Mouse (Mus musculus) heart, embryonic 11.5 days (tissue): ENCODE data around the gene Snx3. TPM values are rescaled to one million over a fixed set of nuclear protein-coding genes. Genes with fewer than 3 reads are reported as not detected.

ENCODE experiments used
- ATAC-seq: fragments of 200-750 bp; cut with Nextera tagmentation; replicated peaks from 2 replicates; pipeline ENCODE4 v1.8.0; 2017; ENCODE audit warnings: moderate library complexity; ENCODE audit not compliant: insufficient number of reproducible peaks, low FRiP score, low TSS enrichment
- H3K27ac ChIP-seq: fragments of 300-500 bp; sonication (generic); 2 replicates; pipeline ENCODE4 v1.5.1; 2014; ENCODE audit warnings: mild to moderate bottlenecking, low read depth, low read length
- H3K27me3 ChIP-seq: fragments of 300-500 bp; sonication (generic); 2 replicates; pipeline ENCODE4 v1.6.1; 2014; ENCODE audit warnings: mild to moderate bottlenecking, low read length, mixed read lengths; ENCODE audit not compliant: control insufficient read depth, insufficient read depth
- H3K36me3 ChIP-seq: fragments of 300-500 bp; sonication (generic); 2 replicates; pipeline ENCODE4 v1.6.1; 2014; ENCODE audit warnings: mild to moderate bottlenecking, low read length, moderate library complexity, mixed read lengths; ENCODE audit not compliant: control insufficient read depth, insufficient read depth
- H3K4me1 ChIP-seq: fragments of 300-500 bp; sonication (generic); 2 replicates; pipeline ENCODE4 v1.6.1; 2014; ENCODE audit warnings: low read length; ENCODE audit not compliant: control insufficient read depth, insufficient read depth
- H3K4me2 ChIP-seq: fragments of 300-500 bp; sonication (generic); 2 replicates; pipeline ENCODE4 v1.6.1; 2014; ENCODE audit warnings: mild to moderate bottlenecking, moderate library complexity
- H3K4me3 ChIP-seq: fragments of 300-500 bp; sonication (generic); 2 replicates; pipeline ENCODE4 v1.5.1; 2014; ENCODE audit warnings: low read depth, low read length
- H3K9ac ChIP-seq: fragments of 300-500 bp; sonication (generic); 2 replicates; pipeline ENCODE4 v1.6.1; 2014; ENCODE audit warnings: mild to moderate bottlenecking, low read depth, low read length, moderate library complexity
- H3K9me3 ChIP-seq: fragments of 300-500 bp; sonication (generic); replicated peaks from 2 replicates; pipeline ENCODE4 v1.6.1; 2016; ENCODE audit warnings: low read length; ENCODE audit not compliant: control insufficient read depth
- WGBS: fragments of 180-500 bp; shearing (Covaris S2); extraction: QIAGEN DNeasy Blood & Tissue Kit; methylation state at CpG from one replicate; pipeline ENCODE4 v1.1.7; 2014; ENCODE audit not compliant: insufficient replicate concordance; 5-methylcytosine and 5-hydroxymethylcytosine counted together
- polyA plus RNA-seq: library from polyadenylated mRNA; unstranded; fragments of >200 nt; fragmentation: Nextera tagmentation; extraction: Ambion mirVana; gene quantifications from 2 replicates; pipeline ENCODE4 v1.2.1, GENCODE M21; 2014

Snx3 gene
- polyA plus RNA-seq, 1 experiment from 2014 or later: 377 TPM

DNA sequence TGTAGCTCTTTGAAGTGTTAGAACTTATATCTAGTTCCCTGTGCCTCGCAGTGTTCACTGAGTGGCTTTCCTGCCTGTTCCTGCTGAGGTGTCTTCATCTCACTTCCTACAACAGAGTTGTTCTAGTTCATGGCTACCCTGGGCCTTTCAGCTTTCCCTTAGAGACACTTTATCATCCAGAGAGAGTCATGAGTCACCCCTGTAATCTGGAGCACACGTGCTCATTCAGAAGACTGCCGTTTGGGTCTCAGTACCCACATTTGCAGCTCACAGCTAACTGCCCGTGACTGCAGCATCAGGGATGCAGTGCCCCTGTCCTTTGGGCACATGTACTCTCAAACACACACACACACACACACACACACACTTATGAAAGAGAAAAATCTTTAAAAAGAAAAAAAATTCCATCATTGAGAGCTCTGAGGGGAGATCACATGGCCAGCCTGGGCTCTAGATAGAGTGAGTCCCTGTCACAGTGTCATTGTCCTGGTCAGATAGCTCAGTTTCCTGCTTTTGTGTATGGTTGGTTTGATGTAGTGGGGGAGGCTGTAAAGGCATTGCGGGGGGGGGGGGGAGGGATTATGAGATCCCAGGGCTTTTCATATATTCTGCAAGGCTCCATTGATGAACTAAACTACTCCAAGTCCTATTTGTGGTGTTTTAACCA lies 19.6 kb downstream of the Snx3 start:
- no peak overlapping the region for H3K4me2 ChIP-seq
- H3K9me3 ChIP-seq: no peaks in the 10 kb centered on the region
- peak; percentile 61; the same call in 1 of the 2 replicates for ATAC-seq
- WGBS: 44% methylated on average over 5 of the region's 5 CpGs
- no peak overlapping the region for H3K4me3 ChIP-seq
- H3K27ac ChIP-seq: peak overlapping the region; percentile 71
- H3K9ac ChIP-seq: no peak overlapping the region
- peaks cover 20% of the 10 kb centered on the region for H3K4me1 ChIP-seq
- no peaks in the 10 kb centered on the region for H3K27me3 ChIP-seq
- no peaks in the 10 kb centered on the region; the same call in 1 of the 2 replicates for H3K36me3 ChIP-seq

DNA sequence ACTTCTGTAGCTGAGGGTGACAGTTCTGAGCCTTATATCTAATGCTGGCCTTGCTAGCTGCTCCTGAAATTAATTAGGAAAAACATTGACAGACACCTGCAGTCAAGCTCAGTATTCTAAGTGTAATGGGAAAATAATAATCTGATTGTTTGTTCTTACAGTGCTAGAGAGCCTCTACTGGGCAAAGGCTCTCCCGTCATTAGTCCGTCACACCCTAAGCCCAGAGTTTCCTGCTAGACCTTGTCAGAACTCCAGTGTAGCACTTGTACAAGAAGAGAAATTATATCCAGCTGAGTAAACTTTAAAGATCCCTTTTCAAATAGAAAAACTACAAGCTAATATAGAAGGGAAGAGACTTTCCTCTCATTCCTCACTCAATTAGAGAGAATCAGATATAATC lies 21.1 kb downstream of the Snx3 start:
- WGBS: 60% methylated on average over 2 of the region's 2 CpGs
- ATAC-seq: no peak
- Histone ChIP-seq H3K4me1 (peaks cover 20% of the 10 kb centered on the region), H3K36me3 (peaks cover 2% of the 10 kb centered on the region), H3K9me3 (no peaks in the 10 kb centered on the region), H3K9ac (no peak overlapping the region), H3K4me3 (no peak overlapping the region), H3K27me3 (no peaks in the 10 kb centered on the region), H3K27ac (no peak overlapping the region), H3K4me2 (no peak overlapping the region)

DNA sequence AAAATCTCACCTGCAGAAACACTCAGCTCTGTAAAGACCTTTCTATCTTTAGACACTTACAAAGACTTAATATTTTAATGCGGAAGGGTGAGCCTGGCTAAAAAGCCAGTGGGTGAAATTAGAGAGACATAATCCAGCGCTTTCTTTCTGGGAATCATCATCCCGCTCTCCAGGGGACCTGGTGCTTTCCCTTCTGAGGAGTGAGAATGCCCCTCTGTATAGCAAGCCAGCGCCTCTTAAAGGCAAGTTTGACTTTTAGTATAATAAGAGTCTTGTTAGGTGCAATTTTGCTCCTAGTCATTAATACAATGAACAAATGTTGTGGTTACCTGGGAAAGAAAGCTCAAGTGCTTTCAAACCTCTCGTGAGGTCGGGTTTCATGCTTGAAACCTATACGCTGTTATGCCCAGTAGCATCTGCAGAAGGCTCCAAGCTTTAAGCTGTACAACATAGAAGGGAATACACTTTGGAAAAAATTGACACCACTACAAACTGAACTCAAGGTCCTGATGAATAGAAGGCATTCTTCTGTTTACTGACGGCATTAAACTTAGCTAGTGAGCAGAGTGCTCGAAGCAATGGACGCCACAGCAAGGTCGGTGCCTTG lies 21.8 kb downstream of the Snx3 start:
- ATAC-seq: no peak
- Histone ChIP-seq H3K4me3 (no peak overlapping the region), H3K27ac (no peak overlapping the region), H3K4me2 (no peak overlapping the region), H3K36me3 (peaks cover 5% of the 10 kb centered on the region), H3K4me1 (peaks cover 16% of the 10 kb centered on the region), H3K9ac (no peak overlapping the region), H3K9me3 (no peaks in the 10 kb centered on the region), H3K27me3 (no peaks in the 10 kb centered on the region)
- WGBS: 85% methylated on average over 11 of the region's 11 CpGs

DNA sequence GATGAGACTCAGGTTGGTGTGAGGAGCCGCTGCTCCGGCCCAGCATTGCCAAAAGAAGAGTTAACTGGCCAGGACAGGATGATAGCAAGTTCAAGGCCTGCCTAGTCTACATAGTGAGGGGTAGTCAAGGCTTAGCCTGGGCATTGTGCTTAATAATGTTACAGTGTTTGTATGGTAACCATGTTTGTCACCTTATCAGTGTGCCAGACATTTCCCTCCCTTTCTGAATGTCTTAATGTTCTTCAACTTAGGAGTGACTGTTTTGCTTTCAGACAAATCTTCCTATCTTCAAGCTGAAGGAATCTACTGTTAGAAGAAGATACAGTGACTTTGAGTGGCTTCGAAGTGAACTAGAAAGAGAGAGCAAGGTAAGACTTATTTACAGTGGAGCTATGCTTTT lies 23.9 kb downstream of the Snx3 start:
- H3K4me1 ChIP-seq: peaks cover 12% of the 10 kb centered on the region
- no peak for ATAC-seq
- no peaks in the 10 kb centered on the region for H3K27me3 ChIP-seq
- no peak overlapping the region for H3K27ac ChIP-seq
- 86% methylated on average over 3 of the region's 3 CpGs for WGBS
- peaks cover 10% of the 10 kb centered on the region for H3K36me3 ChIP-seq
- no peak overlapping the region for H3K4me2 ChIP-seq
- no peak overlapping the region for H3K4me3 ChIP-seq
- no peaks in the 10 kb centered on the region for H3K9me3 ChIP-seq
- no peak overlapping the region for H3K9ac ChIP-seq

DNA sequence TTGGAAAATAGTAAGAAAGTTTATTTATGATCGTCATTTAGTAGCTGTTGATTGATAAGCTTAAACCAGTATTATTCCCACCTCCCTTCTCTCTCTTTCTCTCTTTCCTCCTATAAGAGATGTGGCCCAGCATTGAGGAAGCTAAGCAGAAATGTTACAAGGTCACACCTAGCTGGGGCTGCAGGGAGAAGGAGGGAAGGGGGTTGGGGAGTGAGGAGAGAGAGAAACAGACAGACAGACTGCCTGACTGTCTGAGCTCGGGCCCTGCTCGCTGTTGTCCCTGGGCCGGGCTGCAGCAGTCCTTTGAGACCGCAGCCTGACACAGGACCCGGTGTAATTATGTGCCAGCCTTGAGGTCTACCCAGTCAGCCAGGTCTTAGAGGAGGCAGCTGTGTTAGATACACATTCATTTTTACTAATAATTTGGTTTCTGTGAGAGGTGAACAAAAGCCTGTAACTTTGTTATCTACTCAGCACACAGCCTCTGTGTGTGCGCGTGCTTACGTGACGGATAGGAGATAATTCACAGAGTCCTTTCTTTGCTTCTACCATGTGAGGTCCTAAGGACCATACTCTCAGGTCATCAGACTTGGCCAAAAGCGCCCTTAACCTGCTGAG lies 32.1 kb downstream of the Snx3 start:
- H3K27me3 ChIP-seq: no peaks in the 10 kb centered on the region
- WGBS: 76% methylated on average over 11 of the region's 11 CpGs
- H3K4me1 ChIP-seq: peaks cover 20% of the 10 kb centered on the region
- no peaks in the 10 kb centered on the region for H3K9me3 ChIP-seq
- H3K9ac ChIP-seq: no peak overlapping the region; the same call in 1 of the 2 replicates
- peak overlapping the region; percentile 77 for H3K27ac ChIP-seq
- ATAC-seq: peak; percentile 79
- H3K4me2 ChIP-seq: no peak overlapping the region; the same call in 1 of the 2 replicates
- peaks cover 21% of the 10 kb centered on the region for H3K36me3 ChIP-seq
- no peak overlapping the region for H3K4me3 ChIP-seq

DNA sequence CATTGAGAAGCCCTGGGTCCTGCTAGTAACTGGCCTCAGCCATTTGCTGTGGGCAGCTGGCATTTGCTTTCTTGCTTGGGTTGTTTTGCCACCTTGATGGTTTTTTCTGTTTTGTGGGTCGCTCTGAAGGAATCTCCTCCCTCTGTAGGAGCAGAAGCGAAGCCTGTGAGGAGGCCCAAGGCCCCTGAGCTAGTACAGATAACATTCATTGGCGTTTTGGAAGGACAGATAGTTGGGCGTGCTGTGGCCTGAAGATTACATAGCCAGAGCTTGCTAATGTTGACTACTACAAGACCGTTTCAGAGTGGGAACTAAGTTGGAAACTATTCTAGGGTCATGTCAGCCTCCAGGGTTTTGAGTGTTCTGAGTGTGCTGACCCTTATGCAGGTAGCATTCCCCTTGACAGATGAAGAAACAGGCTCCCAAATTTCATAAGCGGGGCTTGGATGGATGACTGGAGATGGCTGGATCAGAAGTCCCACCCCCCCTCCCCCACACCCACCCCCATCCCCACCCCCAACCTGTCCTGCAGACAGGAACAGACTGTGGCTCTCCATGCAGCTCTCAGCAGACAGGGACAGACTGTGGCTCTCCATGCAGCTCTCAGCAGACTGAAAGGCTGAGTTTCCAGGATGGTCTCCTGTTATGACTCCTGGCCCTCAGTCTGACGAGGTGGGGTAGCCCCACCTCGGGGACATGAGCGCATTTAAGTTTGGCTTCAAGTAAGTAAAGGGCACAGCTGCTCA lies 35.9 kb downstream of the Snx3 start:
- Histone ChIP-seq H3K4me1 (peaks cover 20% of the 10 kb centered on the region), H3K4me2 (no peak overlapping the region; the same call in 1 of the 2 replicates), H3K4me3 (no peak overlapping the region), H3K27ac (peak overlapping the region; percentile 91), H3K9me3 (no peaks in the 10 kb centered on the region), H3K27me3 (no peaks in the 10 kb centered on the region), H3K36me3 (peaks cover 14% of the 10 kb centered on the region; the same call in 1 of the 2 replicates), H3K9ac (peak overlapping the region; percentile 58; the same call in 1 of the 2 replicates)
- WGBS: 57% methylated on average over 9 of the region's 9 CpGs
- ATAC-seq: peak; percentile 82

GRCm38 (mm10) chr10:42545707-42546503 lies 44.1 kb downstream of the Snx3 start:
- no peaks in the 10 kb centered on the region for H3K4me1 ChIP-seq
- ATAC-seq: peak; percentile 49
- H3K27me3 ChIP-seq: no peaks in the 10 kb centered on the region
- H3K36me3 ChIP-seq: no peaks in the 10 kb centered on the region
- WGBS: 68% methylated on average over 6 of the region's 6 CpGs
- H3K9me3 ChIP-seq: no peaks in the 10 kb centered on the region
- H3K27ac ChIP-seq: no peak overlapping the region
- no peak overlapping the region for H3K4me3 ChIP-seq
- no peak overlapping the region for H3K4me2 ChIP-seq
- H3K9ac ChIP-seq: no peak overlapping the region

- H3K27ac ChIP-seq: no peak overlapping the region
- no peak overlapping the region for H3K4me2 ChIP-seq
- peak; percentile 88 for ATAC-seq
- H3K9ac ChIP-seq: no peak overlapping the region
- H3K9me3 ChIP-seq: no peaks in the 10 kb centered on the region
- H3K4me1 ChIP-seq: no peaks in the 10 kb centered on the region
- WGBS: 85% methylated on average over 3 of the region's 3 CpGs
- no peaks in the 10 kb centered on the region for H3K36me3 ChIP-seq
- no peak overlapping the region for H3K4me3 ChIP-seq
- H3K27me3 ChIP-seq: no peaks in the 10 kb centered on the region
Measured at GRCm38 (mm10) chr10:42546507-42546906, 44.7 kb downstream of the Snx3 start.
